Mouse (Mus musculus) MEL (cell line): ENCODE data around the gene Cdkal1.

Experiments
- BHLHE40 ChIP-seq: IDR thresholded peaks from 2 replicates; pipeline ENCODE4 v1.6.1; 2012; ENCODE audit warnings: low read depth, mild to moderate bottlenecking, inconsistent platforms, low read length, improper control_type of control experiment, borderline replicate concordance
- CHD2 ChIP-seq: IDR thresholded peaks from 2 replicates; pipeline ENCODE4 v1.6.1; 2011; ENCODE audit warnings: low read length, improper control_type of control experiment
- GABPA ChIP-seq: IDR thresholded peaks from 2 replicates; pipeline ENCODE4 v1.6.1; 2012; ENCODE audit warnings: low read depth, mild to moderate bottlenecking, inconsistent platforms, low read length, improper control_type of control experiment, moderate library complexity
- MAX ChIP-seq: IDR thresholded peaks from 2 replicates; pipeline ENCODE4 v1.6.1; 2011; ENCODE audit warnings: low read length, improper control_type of control experiment
- POLR2A ChIP-seq, 2 experiments: IDR thresholded peaks; 2 replicates each; pipeline ENCODE4 v1.6.1; 2011 to 2012; ENCODE audit warnings: low read length in 2 of 2, mild to moderate bottlenecking in 2 of 2, control low read depth in 1 of 2, improper control_type of control experiment in 1 of 2, low read depth in 1 of 2, moderate library complexity in 1 of 2; ENCODE audit not compliant: control insufficient read depth in 1 of 2, insufficient read depth in 1 of 2, poor library complexity in 1 of 2
- RAD21 ChIP-seq: IDR thresholded peaks from 2 replicates; pipeline ENCODE4 v1.6.1; 2011; ENCODE audit warnings: mild to moderate bottlenecking, low read depth, low read length, improper control_type of control experiment
- TBP ChIP-seq: IDR thresholded peaks from 2 replicates; pipeline ENCODE4 v1.8.0; 2011; ENCODE audit warnings: low read depth, low read length, improper control_type of control experiment
- ZNF384 ChIP-seq: IDR thresholded peaks from 2 replicates; pipeline ENCODE4 v1.6.1; 2012; ENCODE audit warnings: low read depth, mild to moderate bottlenecking, inconsistent platforms, low read length, improper control_type of control experiment

GRCm38 (mm10) chr13:29744188-29744587 is 111.3 kb downstream of the Cdkal1 start:
- no peak for TF ChIP-seq GABPA
- TF ChIP-seq RAD21 = no peak; the same call in 1 of the 2 replicates
- TF ChIP-seq ZNF384 = no peak
- no peak for TF ChIP-seq MAX
- TF ChIP-seq TBP = no peak
- TF ChIP-seq POLR2A (IDR thresholded peaks at IDR 0.05; ENCODE audit: control insufficient read depth in 1 of 2, insufficient read depth in 1 of 2, low read depth in 1 of 2, low read length in 2 of 2, poor library complexity in 1 of 2) = no peak
- TF ChIP-seq BHLHE40 = no peak
- no peak for TF ChIP-seq CHD2
